Mouse (Mus musculus) bone marrow macrophage, adult 2 months (primary cell): ENCODE data around the gene E2f6.

Source experiments
- CTCF ChIP-seq: IDR thresholded peaks from 2 replicates; pipeline ENCODE4 v1.5.1; 2012; ENCODE audit warnings: low read depth, mild to moderate bottlenecking, low read length, moderate library complexity
- POLR2A ChIP-seq: IDR thresholded peaks from 2 replicates; pipeline ENCODE4 v1.6.1; 2012; ENCODE audit warnings: mild to moderate bottlenecking, low read depth, low read length, borderline replicate concordance

GRCm38 (mm10) chr12:16840842-16841782 lies 30.3 kb downstream of the E2f6 start:
- no peak for TF ChIP-seq CTCF
- no peak for TF ChIP-seq POLR2A
